Mouse (Mus musculus): ENCODE measurements around the gene Col9a1. TPM values are rescaled to one million over a fixed set of nuclear protein-coding genes. Genes with fewer than 3 reads are reported as not detected.

Gene Col9a1
- total and polyA plus RNA-seq, 2 experiments: not detected

- DNase-seq (ENCODE audit: extremely low read depth, low read depth, low spot score): no peak
- Histone ChIP-seq H3K36me3 (ENCODE audit: control insufficient read depth, insufficient read depth, low read length) (no peaks in the 10 kb centered on the region), H3K4me3 (ENCODE audit: insufficient read depth, low read depth, low read length) (no peak overlapping the region), H3K9ac (ENCODE audit: low read depth, low read length) (no peak overlapping the region), H3K27me3 (ENCODE audit: control insufficient read depth, insufficient read depth, low read length) (no peaks in the 10 kb centered on the region), H3K27ac (replicated peaks; ENCODE audit: insufficient read depth, low read depth, low read length) (no peak overlapping the region), H3K79me2 (ENCODE audit: control insufficient read depth, insufficient read depth, low read length) (no peaks in the 10 kb centered on the region), H3K4me1 (ENCODE audit: control insufficient read depth, insufficient read depth, low read length) (no peaks in the 10 kb centered on the region)
- WGBS: 75% methylated on average over 3 of the region's 3 CpGs
- TF ChIP-seq CTCF (IDR thresholded peaks at IDR 0.05; ENCODE audit: low read depth, low read length) (no peak), POLR2A (IDR thresholded peaks at IDR 0.05; ENCODE audit: extremely low read depth, insufficient read depth, low read length) (no peak)
Observed at GRCm38 (mm10) chr1:24175761-24176160, 1.6 kb upstream of the Col9a1 start.

- no peak overlapping the region for H3K27ac ChIP-seq (replicated peaks; ENCODE audit: insufficient read depth, low read depth, low read length)
- no peak for DNase-seq (ENCODE audit: extremely low read depth, low read depth, low spot score)
- 64% methylated on average over 2 of the region's 2 CpGs for WGBS
- H3K4me3 ChIP-seq (ENCODE audit: insufficient read depth, low read depth, low read length): no peak overlapping the region
- H3K36me3 ChIP-seq (ENCODE audit: control insufficient read depth, insufficient read depth, low read length): no peaks in the 10 kb centered on the region
- no peaks in the 10 kb centered on the region for H3K79me2 ChIP-seq (ENCODE audit: control insufficient read depth, insufficient read depth, low read length)
- H3K27me3 ChIP-seq (ENCODE audit: control insufficient read depth, insufficient read depth, low read length): no peaks in the 10 kb centered on the region
- H3K4me1 ChIP-seq (ENCODE audit: control insufficient read depth, insufficient read depth, low read length): no peaks in the 10 kb centered on the region
- no peak for TF ChIP-seq POLR2A (IDR thresholded peaks at IDR 0.05; ENCODE audit: extremely low read depth, insufficient read depth, low read length)
- TF ChIP-seq CTCF (IDR thresholded peaks at IDR 0.05; ENCODE audit: low read depth, low read length): no peak
- H3K9ac ChIP-seq (ENCODE audit: low read depth, low read length): no peak overlapping the region
Observed at GRCm38 (mm10) chr1:24179856-24180255, 2.4 kb downstream of the Col9a1 start.

- H3K4me3 ChIP-seq (ENCODE audit: insufficient read depth, low read depth, low read length): no peak overlapping the region
- H3K27me3 ChIP-seq (ENCODE audit: control insufficient read depth, insufficient read depth, low read length): no peaks in the 10 kb centered on the region
- no peak overlapping the region for H3K27ac ChIP-seq (replicated peaks; ENCODE audit: insufficient read depth, low read depth, low read length)
- H3K79me2 ChIP-seq (ENCODE audit: control insufficient read depth, insufficient read depth, low read length): no peaks in the 10 kb centered on the region
- DNase-seq (ENCODE audit: extremely low read depth, low read depth, low spot score): no peak
- TF ChIP-seq CTCF (IDR thresholded peaks at IDR 0.05; ENCODE audit: low read depth, low read length) (no peak), POLR2A (IDR thresholded peaks at IDR 0.05; ENCODE audit: extremely low read depth, insufficient read depth, low read length) (no peak)
- H3K9ac ChIP-seq (ENCODE audit: low read depth, low read length): no peak overlapping the region
- H3K36me3 ChIP-seq (ENCODE audit: control insufficient read depth, insufficient read depth, low read length): no peaks in the 10 kb centered on the region
- 89% methylated on average over 11 of the region's 11 CpGs for WGBS
- no peaks in the 10 kb centered on the region for H3K4me1 ChIP-seq (ENCODE audit: control insufficient read depth, insufficient read depth, low read length)
Observed at GRCm38 (mm10) chr1:24184981-24185380, 7.6 kb downstream of the Col9a1 start.

- H3K4me3 ChIP-seq (ENCODE audit: insufficient read depth, low read depth, low read length): no peak overlapping the region
- H3K36me3 ChIP-seq (ENCODE audit: control insufficient read depth, insufficient read depth, low read length): no peaks in the 10 kb centered on the region
- no peak overlapping the region for H3K9ac ChIP-seq (ENCODE audit: low read depth, low read length)
- no peaks in the 10 kb centered on the region for H3K27me3 ChIP-seq (ENCODE audit: control insufficient read depth, insufficient read depth, low read length)
- WGBS: 77% methylated on average over 11 of the region's 11 CpGs
- H3K4me1 ChIP-seq (ENCODE audit: control insufficient read depth, insufficient read depth, low read length): no peaks in the 10 kb centered on the region
- DNase-seq (ENCODE audit: extremely low read depth, low read depth, low spot score): no peak
- TF ChIP-seq CTCF (IDR thresholded peaks at IDR 0.05; ENCODE audit: low read depth, low read length) (no peak), POLR2A (IDR thresholded peaks at IDR 0.05; ENCODE audit: extremely low read depth, insufficient read depth, low read length) (no peak)
- no peak overlapping the region for H3K27ac ChIP-seq (replicated peaks; ENCODE audit: insufficient read depth, low read depth, low read length)
- no peaks in the 10 kb centered on the region for H3K79me2 ChIP-seq (ENCODE audit: control insufficient read depth, insufficient read depth, low read length)
Observed at GRCm38 (mm10) chr1:24186964-24187363, 9.6 kb downstream of the Col9a1 start.

- H3K36me3 ChIP-seq (ENCODE audit: control insufficient read depth, insufficient read depth, low read length): no peaks in the 10 kb centered on the region
- no peak overlapping the region for H3K4me3 ChIP-seq (ENCODE audit: insufficient read depth, low read depth, low read length)
- no peaks in the 10 kb centered on the region for H3K27me3 ChIP-seq (ENCODE audit: control insufficient read depth, insufficient read depth, low read length)
- no peaks in the 10 kb centered on the region for H3K4me1 ChIP-seq (ENCODE audit: control insufficient read depth, insufficient read depth, low read length)
- no peak overlapping the region for H3K27ac ChIP-seq (replicated peaks; ENCODE audit: insufficient read depth, low read depth, low read length)
- no peak for TF ChIP-seq CTCF (IDR thresholded peaks at IDR 0.05; ENCODE audit: low read depth, low read length)
- no peak for TF ChIP-seq POLR2A (IDR thresholded peaks at IDR 0.05; ENCODE audit: extremely low read depth, insufficient read depth, low read length)
- 91% methylated on average over 4 of the region's 4 CpGs for WGBS
- H3K9ac ChIP-seq (ENCODE audit: low read depth, low read length): no peak overlapping the region
- no peak for DNase-seq (ENCODE audit: extremely low read depth, low read depth, low spot score)
- H3K79me2 ChIP-seq (ENCODE audit: control insufficient read depth, insufficient read depth, low read length): no peaks in the 10 kb centered on the region
Observed at GRCm38 (mm10) chr1:24191668-24192067, 14.3 kb downstream of the Col9a1 start.

- Histone ChIP-seq H3K9ac (ENCODE audit: low read depth, low read length) (no peak overlapping the region), H3K4me3 (ENCODE audit: insufficient read depth, low read depth, low read length) (no peak overlapping the region), H3K4me1 (ENCODE audit: control insufficient read depth, insufficient read depth, low read length) (no peaks in the 10 kb centered on the region), H3K79me2 (ENCODE audit: control insufficient read depth, insufficient read depth, low read length) (no peaks in the 10 kb centered on the region), H3K27me3 (ENCODE audit: control insufficient read depth, insufficient read depth, low read length) (no peaks in the 10 kb centered on the region), H3K27ac (replicated peaks; ENCODE audit: insufficient read depth, low read depth, low read length) (no peak overlapping the region), H3K36me3 (ENCODE audit: control insufficient read depth, insufficient read depth, low read length) (no peaks in the 10 kb centered on the region)
- TF ChIP-seq CTCF (IDR thresholded peaks at IDR 0.05; ENCODE audit: low read depth, low read length) (no peak), POLR2A (IDR thresholded peaks at IDR 0.05; ENCODE audit: extremely low read depth, insufficient read depth, low read length) (no peak)
- 50% methylated on average over 4 of the region's 4 CpGs for WGBS
- no peak for DNase-seq (ENCODE audit: extremely low read depth, low read depth, low spot score)
Observed at GRCm38 (mm10) chr1:24194111-24194510, 16.7 kb downstream of the Col9a1 start.
